Mouse (Mus musculus) NIH3T3 (cell line): ENCODE data around the gene Ror2.

Experiments
- DNase-seq: peaks from one replicate; pipeline ENCODE4 v3.0.0-alpha.2; 2012; ENCODE audit warnings: low read depth

The Ror2 gene

GRCm38 (mm10) chr13:53285756-53286361, at the start of gene Ror2:
Gene Ror2, minus strand, starts transcription at chr13:53286124.
- DNase-seq: peak; percentile 92

- no peak for DNase-seq
Observed at GRCm38 (mm10) chr13:53333769-53334168, 47.8 kb upstream of the Ror2 start.

GRCm38 (mm10) chr13:53330246-53330645, 44.3 kb upstream of the Ror2 start:
- no peak for DNase-seq

- DNase-seq: peak; percentile 57
Observed at GRCm38 (mm10) chr13:53325531-53325930, 39.6 kb upstream of the Ror2 start.

GRCm38 (mm10) chr13:53323661-53324060, 37.7 kb upstream of the Ror2 start:
- peak; percentile 40 for DNase-seq

GRCm38 (mm10) chr13:53320899-53321298, 35.0 kb upstream of the Ror2 start:
- peak; percentile 31 for DNase-seq

- DNase-seq: no peak
Observed at GRCm38 (mm10) chr13:53316515-53317295, 30.8 kb upstream of the Ror2 start.

- DNase-seq: peak; percentile 15
Observed at GRCm38 (mm10) chr13:53315757-53316156, 29.8 kb upstream of the Ror2 start.

- DNase-seq: no peak
Observed at GRCm38 (mm10) chr13:53310442-53310841, 24.5 kb upstream of the Ror2 start.

GRCm38 (mm10) chr13:53309661-53310160, 23.8 kb upstream of the Ror2 start:
- DNase-seq: peak; percentile 86

GRCm38 (mm10) chr13:53309148-53309547, 23.2 kb upstream of the Ror2 start:
- DNase-seq: peak; percentile 66

GRCm38 (mm10) chr13:53306836-53307235, 20.9 kb upstream of the Ror2 start:
- DNase-seq: peak; percentile 22

- peak; percentile 43 for DNase-seq
Observed at GRCm38 (mm10) chr13:53305256-53305655, 19.3 kb upstream of the Ror2 start.

- no peak for DNase-seq
Observed at GRCm38 (mm10) chr13:53302688-53303087, 16.8 kb upstream of the Ror2 start.

- no peak for DNase-seq
Observed at GRCm38 (mm10) chr13:53293065-53293464, 7.1 kb upstream of the Ror2 start.

GRCm38 (mm10) chr13:53292244-53292643, 6.3 kb upstream of the Ror2 start:
- DNase-seq: no peak

- peak; percentile 57 for DNase-seq
Observed at GRCm38 (mm10) chr13:53285261-53285755, 616 bp downstream of the Ror2 start.

- peak; percentile 43 for DNase-seq
Observed at GRCm38 (mm10) chr13:53284740-53285191, 1.2 kb downstream of the Ror2 start.

GRCm38 (mm10) chr13:53281604-53282396, 4.1 kb downstream of the Ror2 start:
- no peak for DNase-seq

- DNase-seq: no peak
Observed at GRCm38 (mm10) chr13:53278908-53279307, 7.0 kb downstream of the Ror2 start.

- no peak for DNase-seq
Observed at GRCm38 (mm10) chr13:53276381-53276780, 9.5 kb downstream of the Ror2 start.

- DNase-seq: peak; percentile 60
Observed at GRCm38 (mm10) chr13:53275778-53276177, 10.1 kb downstream of the Ror2 start.
